Mouse (Mus musculus): ENCODE data around the gene Kcng4. TPM values are rescaled to one million over a fixed set of nuclear protein-coding genes. Genes with fewer than 3 reads are reported as not detected.
A peak's percentile ranks its signal among the peaks of the same experiment; 100 is the strongest.

Gene Kcng4
- total RNA-seq (2021) (under 1 TPM; 0.05 to 0.23 TPM), polyA plus RNA-seq (2012; rRNA removed) (0.33 and 0.41 TPM in 2 replicates)
- long read RNA-seq, partial matches to known transcripts: 0 of 1 reads
- long read RNA-seq, other reads (novel, unspliced or antisense): 0 of 1 reads

- Histone ChIP-seq H3K27me3 (ENCODE audit: control insufficient read depth, insufficient read depth, low read length) (no peaks in the 10 kb centered on the region; the same call in 1 of the 2 replicates), H3K36me3 (ENCODE audit: control insufficient read depth, insufficient read depth, low read length) (no peaks in the 10 kb centered on the region), H3K79me2 (replicated peaks; ENCODE audit: control insufficient read depth, insufficient read depth, low read length) (no peaks in the 10 kb centered on the region), H3K4me3 (no peak within 1 kb of the TSS), H3K9ac (ENCODE audit: low read depth, low read length) (peak within 1 kb of the TSS; percentile 21; the same call in 1 of the 2 replicates), H3K4me1 (ENCODE audit: control insufficient read depth, insufficient read depth, low read length) (peaks cover 6% of the 10 kb centered on the region), H3K27ac (no peak within 1 kb of the TSS)
- DNase-seq: peak in 1 of 2 experiments; percentile 29
- TF ChIP-seq CTCF (IDR thresholded peaks at IDR 0.05) (no peak), POLR2A (IDR thresholded peaks at IDR 0.05; ENCODE audit: insufficient read depth, low read depth, low read length) (no peak), EP300 (IDR thresholded peaks at IDR 0.05; ENCODE audit: insufficient read depth, low read depth, low read length) (no peak)
- WGBS: 21% methylated on average over 6 of the region's 6 CpGs
- intact Hi-C loops (cut with DNase I): no loop called here
Measured at GRCm38 (mm10) chr8:119635378-119635777, at the start of gene Kcng4. TSS of gene Kcng4 (minus strand) at chr8:119635680.

GRCm38 (mm10) chr8:119679184-119679583 lies 43.7 kb upstream of the Kcng4 start:
- H3K9ac ChIP-seq (ENCODE audit: low read depth, low read length): no peak overlapping the region
- intact Hi-C loops (cut with DNase I): loop anchor here (5.0 kb wide), 1 partner anchor 72 kb away; the partner anchor contains the start of gene Taf1c
- no peaks in the 10 kb centered on the region for H3K27me3 ChIP-seq (ENCODE audit: control insufficient read depth, insufficient read depth, low read length)
- no peak overlapping the region for H3K4me3 ChIP-seq
- no peaks in the 10 kb centered on the region for H3K79me2 ChIP-seq (replicated peaks; ENCODE audit: control insufficient read depth, insufficient read depth, low read length)
- DNase-seq: no peak
- H3K4me1 ChIP-seq (ENCODE audit: control insufficient read depth, insufficient read depth, low read length): no peaks in the 10 kb centered on the region
- WGBS: 78% methylated on average over 14 of the region's 14 CpGs
- no peaks in the 10 kb centered on the region for H3K36me3 ChIP-seq (ENCODE audit: control insufficient read depth, insufficient read depth, low read length)
- TF ChIP-seq EP300 (IDR thresholded peaks at IDR 0.05; ENCODE audit: insufficient read depth, low read depth, low read length) (no peak), POLR2A (IDR thresholded peaks at IDR 0.05; ENCODE audit: insufficient read depth, low read depth, low read length) (no peak), CTCF (IDR thresholded peaks at IDR 0.05) (no peak)
- H3K27ac ChIP-seq: no peak overlapping the region

DNA sequence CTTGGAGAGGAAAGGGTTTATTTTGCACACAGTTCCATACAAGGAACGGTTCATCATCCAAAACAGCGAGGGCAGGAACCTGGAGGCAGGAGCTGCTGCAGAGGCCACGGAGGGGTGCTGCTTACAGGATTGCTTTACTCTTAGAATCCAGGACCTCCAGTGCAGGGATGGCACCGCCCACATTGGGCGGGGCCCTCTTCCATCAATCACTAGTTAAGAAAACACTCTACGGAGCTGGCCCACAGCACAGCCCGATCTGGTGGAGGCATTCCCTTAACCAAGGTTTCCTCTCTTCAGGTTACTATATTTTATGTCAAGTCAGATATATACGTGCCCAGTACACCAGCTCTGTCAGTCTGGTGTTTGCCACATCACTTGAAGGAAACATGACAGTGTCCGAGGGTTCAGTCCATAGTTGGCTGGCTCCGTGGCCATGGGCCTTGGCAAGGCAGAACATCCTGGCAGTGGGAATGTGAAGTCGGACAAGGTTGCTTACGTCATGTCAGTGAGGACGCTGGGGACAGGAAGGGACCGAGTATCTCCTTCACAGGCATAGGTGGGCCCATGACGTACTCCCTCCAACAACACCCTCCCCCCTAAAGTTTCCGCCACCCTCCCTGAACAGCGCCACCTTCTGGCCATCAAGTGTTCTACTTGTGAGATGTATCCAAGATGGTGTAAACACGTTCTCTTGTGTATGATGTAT lies 42.8 kb upstream of the Kcng4 start:
- peak in 1 of 2 experiments; percentile 40 for DNase-seq
- Histone ChIP-seq H3K27me3 (ENCODE audit: control insufficient read depth, insufficient read depth, low read length) (no peaks in the 10 kb centered on the region), H3K4me1 (ENCODE audit: control insufficient read depth, insufficient read depth, low read length) (no peaks in the 10 kb centered on the region), H3K36me3 (ENCODE audit: control insufficient read depth, insufficient read depth, low read length) (no peaks in the 10 kb centered on the region), H3K9ac (ENCODE audit: low read depth, low read length) (no peak overlapping the region), H3K27ac (no peak overlapping the region), H3K4me3 (no peak overlapping the region), H3K79me2 (replicated peaks; ENCODE audit: control insufficient read depth, insufficient read depth, low read length) (no peaks in the 10 kb centered on the region)
- TF ChIP-seq POLR2A (IDR thresholded peaks at IDR 0.05; ENCODE audit: insufficient read depth, low read depth, low read length): no peak
- TF ChIP-seq CTCF (IDR thresholded peaks at IDR 0.05): peak; percentile 67
- WGBS: 10% methylated on average over 18 of the region's 18 CpGs
- intact Hi-C loops (cut with DNase I): loop anchor here (5.0 kb wide), 1 partner anchor 71 kb away; the partner anchor contains the start of gene Taf1c

DNA sequence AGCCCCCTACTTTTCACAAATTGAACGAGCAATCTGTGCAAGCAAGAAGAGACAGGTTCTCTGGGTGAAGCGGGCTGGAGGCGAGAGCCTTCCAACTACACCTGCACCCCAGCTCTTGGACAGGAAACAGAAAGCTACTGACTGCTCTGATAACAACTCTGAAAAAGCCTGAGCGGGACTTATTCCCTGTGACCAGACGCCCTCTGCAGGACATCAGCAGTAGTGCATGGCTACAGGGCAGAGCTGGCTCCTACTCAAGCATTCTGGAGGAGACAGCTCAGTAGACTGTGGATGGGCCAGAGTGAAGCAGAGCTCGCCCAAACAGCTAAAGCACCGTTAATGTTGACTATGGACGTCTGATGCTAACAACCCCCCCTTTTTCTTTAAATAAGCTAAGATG lies 40.9 kb upstream of the Kcng4 start:
- peak; percentile 87 to 92 for DNase-seq
- Histone ChIP-seq H3K27me3 (ENCODE audit: control insufficient read depth, insufficient read depth, low read length) (no peaks in the 10 kb centered on the region), H3K4me3 (no peak overlapping the region), H3K9ac (ENCODE audit: low read depth, low read length) (no peak overlapping the region), H3K27ac (no peak overlapping the region), H3K79me2 (replicated peaks; ENCODE audit: control insufficient read depth, insufficient read depth, low read length) (no peaks in the 10 kb centered on the region), H3K36me3 (ENCODE audit: control insufficient read depth, insufficient read depth, low read length) (no peaks in the 10 kb centered on the region), H3K4me1 (ENCODE audit: control insufficient read depth, insufficient read depth, low read length) (no peaks in the 10 kb centered on the region)
- TF ChIP-seq EP300 (IDR thresholded peaks at IDR 0.05; ENCODE audit: insufficient read depth, low read depth, low read length): peak; percentile 92
- TF ChIP-seq CTCF (IDR thresholded peaks at IDR 0.05): peak; percentile 100; the same call in 1 of the 2 replicates
- TF ChIP-seq POLR2A (IDR thresholded peaks at IDR 0.05; ENCODE audit: insufficient read depth, low read depth, low read length): no peak
- intact Hi-C loops (cut with DNase I): loop anchor here (1.0 to 5.0 kb wide), 3 partner anchors 20 to 236 kb away; partner anchors contain the start of gene Taf1c
- WGBS: 6% methylated on average over 8 of the region's 8 CpGs

GRCm38 (mm10) chr8:119675457-119675856 lies 40.0 kb upstream of the Kcng4 start:
- Histone ChIP-seq H3K79me2 (replicated peaks; ENCODE audit: control insufficient read depth, insufficient read depth, low read length) (no peaks in the 10 kb centered on the region), H3K36me3 (ENCODE audit: control insufficient read depth, insufficient read depth, low read length) (no peaks in the 10 kb centered on the region), H3K4me3 (no peak overlapping the region), H3K27ac (no peak overlapping the region), H3K27me3 (ENCODE audit: control insufficient read depth, insufficient read depth, low read length) (no peaks in the 10 kb centered on the region), H3K9ac (ENCODE audit: low read depth, low read length) (no peak overlapping the region), H3K4me1 (ENCODE audit: control insufficient read depth, insufficient read depth, low read length) (peaks cover 2% of the 10 kb centered on the region)
- DNase-seq: no peak
- 88% methylated on average over 5 of the region's 5 CpGs for WGBS
- intact Hi-C loops (cut with DNase I): loop anchor here (5.0 kb wide), 1 partner anchor 68 kb away; the partner anchor contains the start of gene Taf1c
- TF ChIP-seq CTCF (IDR thresholded peaks at IDR 0.05) (no peak), EP300 (IDR thresholded peaks at IDR 0.05; ENCODE audit: insufficient read depth, low read depth, low read length) (no peak)

- TF ChIP-seq EP300 (IDR thresholded peaks at IDR 0.05; ENCODE audit: insufficient read depth, low read depth, low read length) (no peak), CTCF (IDR thresholded peaks at IDR 0.05) (peak; percentile 16; the same call in 1 of the 2 replicates)
- H3K36me3 ChIP-seq (ENCODE audit: control insufficient read depth, insufficient read depth, low read length): no peaks in the 10 kb centered on the region
- H3K79me2 ChIP-seq (replicated peaks; ENCODE audit: control insufficient read depth, insufficient read depth, low read length): no peaks in the 10 kb centered on the region
- no peak overlapping the region for H3K9ac ChIP-seq (ENCODE audit: low read depth, low read length)
- H3K27me3 ChIP-seq (ENCODE audit: control insufficient read depth, insufficient read depth, low read length): no peaks in the 10 kb centered on the region
- peaks cover 2% of the 10 kb centered on the region for H3K4me1 ChIP-seq (ENCODE audit: control insufficient read depth, insufficient read depth, low read length)
- WGBS: 83% methylated on average over 11 of the region's 11 CpGs
- no peak overlapping the region for H3K27ac ChIP-seq
- no peak for DNase-seq
- H3K4me3 ChIP-seq: no peak overlapping the region
- intact Hi-C loops (cut with DNase I): no loop called here
Measured at GRCm38 (mm10) chr8:119673976-119674555, 38.6 kb upstream of the Kcng4 start.

Data from heart, adult 2 months (tissue).